Mouse (Mus musculus): ENCODE results near the gene Wwc1. TPM values are rescaled to one million over a fixed set of nuclear protein-coding genes. Genes with fewer than 3 reads are reported as not detected.

Wwc1 gene
- polyA plus RNA-seq, 1 experiment: 3.5 TPM

DNA sequence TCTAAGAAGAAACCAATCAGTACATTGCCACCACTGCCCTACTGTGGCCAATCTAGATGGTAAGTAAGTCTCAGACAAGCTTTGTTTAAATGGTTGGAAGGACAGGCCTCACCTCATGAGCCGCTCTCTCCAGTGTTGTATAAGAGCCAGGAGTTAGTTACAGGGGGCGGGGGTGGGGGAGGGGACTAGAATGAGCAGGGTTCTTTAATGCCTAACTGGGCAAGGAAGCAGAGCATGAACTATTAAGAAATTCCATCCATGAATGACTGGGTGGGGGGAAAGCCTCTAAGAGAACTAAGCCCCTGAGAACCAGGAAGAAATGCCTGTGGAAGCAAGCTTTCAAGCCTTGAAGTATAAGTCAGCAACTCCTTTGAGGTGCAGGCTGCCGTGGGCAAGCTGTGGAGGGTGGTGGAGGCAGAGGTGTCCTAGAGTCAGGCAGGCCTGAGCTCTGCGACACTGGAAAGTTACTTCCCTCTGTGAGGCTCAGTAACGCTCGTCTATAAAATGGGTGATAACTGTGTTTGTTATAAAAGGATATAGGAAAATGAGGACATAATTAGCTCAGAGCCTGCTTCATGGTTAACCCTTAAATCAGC, 41.4 kb downstream of the Wwc1 start:
- no peaks in the 10 kb centered on the region for H3K27me3 ChIP-seq (ENCODE audit: control insufficient read depth, insufficient read depth, low read length)
- no peak overlapping the region for H3K4me3 ChIP-seq (ENCODE audit: control insufficient read depth, insufficient read depth, low read length)
- 72% methylated on average over 6 of the region's 6 CpGs for WGBS
- TF ChIP-seq CTCF (IDR thresholded peaks at IDR 0.05; ENCODE audit: borderline replicate concordance, control insufficient read depth, extremely low read depth, insufficient read depth, low read length, poor library complexity): no peak
- no peak for TF ChIP-seq POLR2A (IDR thresholded peaks at IDR 0.05; ENCODE audit: control insufficient read depth, extremely low read depth, insufficient read depth, low read length, poor library complexity)
- DNase-seq: no peak
- no peak overlapping the region for H3K27ac ChIP-seq (ENCODE audit: control insufficient read depth, insufficient read depth, low read length)
- H3K4me1 ChIP-seq (replicated peaks; ENCODE audit: control insufficient read depth, insufficient read depth, low read length): no peaks in the 10 kb centered on the region
- no peaks in the 10 kb centered on the region for H3K36me3 ChIP-seq (ENCODE audit: control insufficient read depth, insufficient read depth, low read length)

- H3K4me1 ChIP-seq (replicated peaks; ENCODE audit: control insufficient read depth, insufficient read depth, low read length): no peaks in the 10 kb centered on the region
- H3K36me3 ChIP-seq (ENCODE audit: control insufficient read depth, insufficient read depth, low read length): no peaks in the 10 kb centered on the region
- no peaks in the 10 kb centered on the region for H3K27me3 ChIP-seq (ENCODE audit: control insufficient read depth, insufficient read depth, low read length)
- H3K27ac ChIP-seq (ENCODE audit: control insufficient read depth, insufficient read depth, low read length): no peak overlapping the region
- H3K4me3 ChIP-seq (ENCODE audit: control insufficient read depth, insufficient read depth, low read length): no peak overlapping the region
- DNase-seq: no peak
- 78% methylated on average over 3 of the region's 3 CpGs for WGBS
- TF ChIP-seq CTCF (IDR thresholded peaks at IDR 0.05; ENCODE audit: borderline replicate concordance, control insufficient read depth, extremely low read depth, insufficient read depth, low read length, poor library complexity) (no peak), POLR2A (IDR thresholded peaks at IDR 0.05; ENCODE audit: control insufficient read depth, extremely low read depth, insufficient read depth, low read length, poor library complexity) (no peak)
These were observed 44.7 kb downstream of the Wwc1 start for GRCm38 (mm10) chr11:35935645-35936044.

DNA sequence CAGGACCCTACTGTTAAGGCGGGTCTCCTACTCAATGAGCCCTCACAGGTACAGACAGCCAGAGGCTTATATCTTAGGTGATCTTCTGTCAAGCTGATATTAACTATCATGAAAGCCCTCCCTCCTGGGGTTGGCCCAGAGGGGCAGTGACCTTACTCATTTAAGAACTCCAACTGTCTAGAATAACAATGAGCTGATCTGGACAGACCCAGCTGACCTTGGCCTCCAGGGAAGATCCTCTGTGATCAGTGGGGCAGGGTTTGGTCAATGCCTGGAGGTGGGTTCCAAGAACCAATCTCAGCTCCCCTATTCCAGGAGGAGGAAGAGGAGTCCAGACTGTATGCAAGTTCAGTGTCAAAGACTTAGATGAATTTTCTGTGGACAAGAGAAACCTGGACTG, 45.2 kb downstream of the Wwc1 start:
- DNase-seq: no peak
- Histone ChIP-seq H3K27me3 (ENCODE audit: control insufficient read depth, insufficient read depth, low read length) (no peaks in the 10 kb centered on the region), H3K4me3 (ENCODE audit: control insufficient read depth, insufficient read depth, low read length) (no peak overlapping the region), H3K4me1 (replicated peaks; ENCODE audit: control insufficient read depth, insufficient read depth, low read length) (no peaks in the 10 kb centered on the region), H3K36me3 (ENCODE audit: control insufficient read depth, insufficient read depth, low read length) (no peaks in the 10 kb centered on the region), H3K27ac (ENCODE audit: control insufficient read depth, insufficient read depth, low read length) (no peak overlapping the region)
- WGBS: 95% methylated on average over 1 of the region's 1 CpGs
- TF ChIP-seq POLR2A (IDR thresholded peaks at IDR 0.05; ENCODE audit: control insufficient read depth, extremely low read depth, insufficient read depth, low read length, poor library complexity) (no peak), CTCF (IDR thresholded peaks at IDR 0.05; ENCODE audit: borderline replicate concordance, control insufficient read depth, extremely low read depth, insufficient read depth, low read length, poor library complexity) (no peak)

DNA sequence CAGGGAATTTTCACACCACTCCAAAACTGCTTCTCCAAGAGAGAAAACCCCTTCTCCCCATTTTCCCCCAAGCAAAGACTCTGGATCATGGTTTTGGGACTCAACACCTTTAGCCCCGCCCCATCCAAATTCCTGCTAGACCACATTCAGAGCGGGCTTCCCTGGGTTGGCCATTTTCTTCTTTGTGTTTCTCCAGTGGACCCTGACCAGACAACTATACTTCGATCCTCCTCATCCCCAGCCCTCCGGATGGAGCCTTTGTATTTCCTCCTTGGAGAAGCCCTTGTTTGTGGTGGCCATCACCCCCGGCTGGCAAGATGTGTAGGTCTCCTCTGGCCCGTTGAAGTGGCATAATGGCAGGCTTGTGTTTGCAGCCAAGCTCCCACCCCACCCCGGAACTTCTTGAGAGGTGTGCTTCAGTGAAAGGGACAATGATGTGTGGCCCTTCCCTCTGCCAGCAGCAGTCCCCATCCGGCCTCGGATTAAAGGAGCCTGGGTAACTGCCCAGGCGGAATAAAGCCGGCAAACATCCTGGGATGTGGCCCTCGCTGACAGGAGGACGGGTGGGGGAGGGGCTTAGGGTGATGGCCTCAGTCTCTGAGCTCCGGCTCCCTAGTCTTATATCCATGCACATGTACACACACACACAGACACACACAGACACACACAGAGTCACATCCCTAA, 46.8 kb downstream of the Wwc1 start:
- no peaks in the 10 kb centered on the region for H3K36me3 ChIP-seq (ENCODE audit: control insufficient read depth, insufficient read depth, low read length)
- no peak overlapping the region for H3K4me3 ChIP-seq (ENCODE audit: control insufficient read depth, insufficient read depth, low read length)
- no peak overlapping the region for H3K27ac ChIP-seq (ENCODE audit: control insufficient read depth, insufficient read depth, low read length)
- DNase-seq: no peak
- H3K4me1 ChIP-seq (replicated peaks; ENCODE audit: control insufficient read depth, insufficient read depth, low read length): no peaks in the 10 kb centered on the region
- no peaks in the 10 kb centered on the region for H3K27me3 ChIP-seq (ENCODE audit: control insufficient read depth, insufficient read depth, low read length)
- 56% methylated on average over 14 of the region's 14 CpGs for WGBS
- no peak for TF ChIP-seq CTCF (IDR thresholded peaks at IDR 0.05; ENCODE audit: borderline replicate concordance, control insufficient read depth, extremely low read depth, insufficient read depth, low read length, poor library complexity)
- no peak for TF ChIP-seq POLR2A (IDR thresholded peaks at IDR 0.05; ENCODE audit: control insufficient read depth, extremely low read depth, insufficient read depth, low read length, poor library complexity)

DNA sequence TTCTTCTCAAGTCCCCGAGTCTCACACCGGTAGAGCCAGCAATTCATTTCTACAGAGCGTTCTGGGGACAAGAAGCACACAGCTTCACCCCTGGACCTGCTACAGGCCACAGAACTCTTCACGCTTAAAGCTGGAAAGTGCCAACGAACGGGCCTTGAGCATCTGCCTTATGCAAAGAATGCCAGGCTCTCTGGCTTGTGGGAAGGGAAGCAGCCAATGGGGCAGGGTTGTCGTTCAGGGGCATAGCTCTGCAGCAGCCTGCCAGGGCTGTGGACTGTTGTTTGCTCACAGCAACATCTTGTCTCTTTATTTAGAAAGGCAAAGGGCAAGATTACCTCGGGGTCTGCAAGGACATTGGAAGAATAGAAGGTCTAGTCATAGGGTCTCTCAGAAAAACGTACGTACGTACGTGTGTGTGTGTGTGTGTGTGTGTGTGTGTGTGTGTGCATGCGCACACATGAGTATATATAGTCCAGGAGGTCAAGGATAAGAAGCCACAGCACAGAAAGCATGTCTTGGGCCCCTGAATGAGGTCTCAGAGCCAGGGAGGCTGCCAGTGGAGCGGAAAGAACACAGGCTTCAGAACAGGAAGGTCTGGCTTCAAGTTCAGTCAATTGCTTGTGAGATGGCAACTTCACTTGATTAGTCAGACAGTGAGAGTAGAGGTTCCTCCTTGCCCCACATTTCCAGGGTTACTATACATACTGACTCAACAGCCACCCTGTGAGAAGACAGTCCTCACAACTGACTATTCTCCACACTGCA, 48.0 kb downstream of the Wwc1 start:
- Histone ChIP-seq H3K4me3 (ENCODE audit: control insufficient read depth, insufficient read depth, low read length) (no peak overlapping the region), H3K27ac (ENCODE audit: control insufficient read depth, insufficient read depth, low read length) (no peak overlapping the region), H3K36me3 (ENCODE audit: control insufficient read depth, insufficient read depth, low read length) (no peaks in the 10 kb centered on the region), H3K27me3 (ENCODE audit: control insufficient read depth, insufficient read depth, low read length) (no peaks in the 10 kb centered on the region), H3K4me1 (replicated peaks; ENCODE audit: control insufficient read depth, insufficient read depth, low read length) (no peaks in the 10 kb centered on the region)
- DNase-seq: no peak
- TF ChIP-seq POLR2A (IDR thresholded peaks at IDR 0.05; ENCODE audit: control insufficient read depth, extremely low read depth, insufficient read depth, low read length, poor library complexity) (no peak), CTCF (IDR thresholded peaks at IDR 0.05; ENCODE audit: borderline replicate concordance, control insufficient read depth, extremely low read depth, insufficient read depth, low read length, poor library complexity) (no peak)
- 92% methylated on average over 14 of the region's 14 CpGs for WGBS

DNA sequence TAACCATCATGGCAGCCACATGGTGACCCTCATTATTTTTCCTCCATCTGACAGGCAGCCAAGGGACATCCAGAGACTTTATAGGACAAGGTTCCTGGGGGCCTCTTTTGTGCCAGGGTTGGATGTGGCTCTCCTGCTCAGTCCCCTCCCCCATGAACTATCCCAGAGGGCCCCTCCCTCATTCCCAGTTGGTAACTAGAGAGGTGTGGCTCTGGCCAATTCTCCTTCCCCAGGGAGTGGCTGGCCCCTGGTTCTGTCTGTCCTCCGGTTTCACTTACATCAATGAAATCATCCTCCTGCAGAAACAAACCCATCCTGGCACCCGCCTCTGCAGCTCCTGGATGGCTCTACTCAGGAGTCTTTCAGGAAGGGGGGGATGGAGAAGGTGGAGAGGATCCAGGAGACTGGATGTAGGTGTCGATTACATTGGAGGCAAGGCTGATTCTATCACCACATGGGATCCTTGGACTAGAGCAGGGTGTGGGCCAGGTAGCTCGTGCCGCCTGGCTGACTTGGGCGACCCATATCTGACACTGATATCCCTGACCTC, 49.7 kb downstream of the Wwc1 start:
- no peaks in the 10 kb centered on the region for H3K36me3 ChIP-seq (ENCODE audit: control insufficient read depth, insufficient read depth, low read length)

More for the DNA sequence above, 49.7 kb downstream of the Wwc1 start:
- no peaks in the 10 kb centered on the region for H3K27me3 ChIP-seq (ENCODE audit: control insufficient read depth, insufficient read depth, low read length)
- 85% methylated on average over 6 of the region's 6 CpGs for WGBS
- no peaks in the 10 kb centered on the region for H3K4me1 ChIP-seq (replicated peaks; ENCODE audit: control insufficient read depth, insufficient read depth, low read length)
- H3K4me3 ChIP-seq (ENCODE audit: control insufficient read depth, insufficient read depth, low read length): no peak overlapping the region
- TF ChIP-seq CTCF (IDR thresholded peaks at IDR 0.05; ENCODE audit: borderline replicate concordance, control insufficient read depth, extremely low read depth, insufficient read depth, low read length, poor library complexity): no peak
- TF ChIP-seq POLR2A (IDR thresholded peaks at IDR 0.05; ENCODE audit: control insufficient read depth, extremely low read depth, insufficient read depth, low read length, poor library complexity): no peak
- H3K27ac ChIP-seq (ENCODE audit: control insufficient read depth, insufficient read depth, low read length): no peak overlapping the region
- no peak for DNase-seq
